Mouse (Mus musculus): ENCODE results near the gene Spata5.

GRCm38 (mm10) chr3:37503846-37504245, 84.2 kb downstream of the Spata5 start:
- TF ChIP-seq POLR2A (IDR thresholded peaks at IDR 0.05; ENCODE audit: extremely low read depth, insufficient read depth, low read length) (no peak), CTCF (IDR thresholded peaks at IDR 0.05; ENCODE audit: low read depth, low read length) (no peak)

All from liver, adult 2 months (tissue).